Mouse (Mus musculus): Measurements from ENCODE around the gene Prkag1. TPM values are rescaled to one million over a fixed set of nuclear protein-coding genes. Genes with fewer than 3 reads are reported as not detected.

Gene Prkag1
- polyA plus RNA-seq, 1 experiment from 2014 or later, result 85.9 TPM

DNA sequence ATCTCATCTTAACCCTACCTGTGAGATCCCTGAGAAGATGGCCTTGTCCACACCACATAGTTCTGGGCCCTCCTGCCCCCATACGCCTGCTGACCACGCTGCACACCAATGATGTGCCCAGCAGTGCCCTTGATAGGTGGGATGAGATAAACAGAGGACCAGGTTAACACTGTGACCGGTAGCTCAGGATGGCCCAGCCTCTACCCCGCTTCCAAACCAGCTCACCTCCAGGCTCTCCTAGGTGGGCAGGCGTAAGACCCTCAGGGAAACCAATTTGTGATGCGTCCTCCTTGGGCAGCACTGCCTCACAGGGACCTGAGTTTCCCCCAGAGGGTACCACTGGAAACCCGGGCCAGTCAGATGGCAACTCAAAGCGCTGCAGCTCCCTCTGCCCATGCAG is 34.5 kb upstream of the Prkag1 start:
- Histone ChIP-seq H3K4me1 (peaks cover 32% of the 10 kb centered on the region), H3K9ac (no peak overlapping the region), H3K27ac (no peak overlapping the region), H3K9me3 (no peaks in the 10 kb centered on the region), H3K36me3 (peaks cover 58% of the 10 kb centered on the region), H3K27me3 (no peaks in the 10 kb centered on the region), H3K4me3 (no peak overlapping the region), H3K4me2 (replicated peaks) (no peak overlapping the region)
- ATAC-seq (ENCODE audit: insufficient number of reproducible peaks, insufficient read depth, low FRiP score, low TSS enrichment), result no peak
- WGBS, result 95% methylated on average over 8 of the region's 8 CpGs

DNA sequence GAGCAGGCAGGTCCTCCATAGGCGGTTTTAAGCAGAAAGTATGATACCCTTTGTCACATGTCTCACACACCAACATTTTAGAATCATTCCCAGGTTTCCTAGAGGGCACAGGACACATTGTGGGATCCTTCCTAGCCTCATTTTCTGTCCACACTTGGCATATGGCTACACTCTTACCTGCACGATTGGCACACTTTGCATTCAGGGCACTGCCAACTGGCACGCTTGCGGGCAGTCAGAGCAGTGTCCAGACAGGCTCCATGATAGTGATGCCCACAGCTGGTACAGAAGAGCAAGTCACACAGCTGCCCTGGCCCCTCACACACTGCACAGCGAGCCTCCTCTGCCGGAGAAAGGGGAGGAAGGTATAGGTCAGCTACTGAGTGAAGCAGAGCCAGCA is 33.6 kb upstream of the Prkag1 start:
- no peak for ATAC-seq (ENCODE audit: insufficient number of reproducible peaks, insufficient read depth, low FRiP score, low TSS enrichment)
- Histone ChIP-seq H3K36me3 (peaks cover 66% of the 10 kb centered on the region), H3K4me2 (replicated peaks) (no peak overlapping the region), H3K27ac (no peak overlapping the region), H3K4me3 (no peak overlapping the region), H3K4me1 (peaks cover 30% of the 10 kb centered on the region), H3K9me3 (no peaks in the 10 kb centered on the region), H3K9ac (no peak overlapping the region), H3K27me3 (no peaks in the 10 kb centered on the region)
- 87% methylated on average over 6 of the region's 6 CpGs for WGBS

DNA sequence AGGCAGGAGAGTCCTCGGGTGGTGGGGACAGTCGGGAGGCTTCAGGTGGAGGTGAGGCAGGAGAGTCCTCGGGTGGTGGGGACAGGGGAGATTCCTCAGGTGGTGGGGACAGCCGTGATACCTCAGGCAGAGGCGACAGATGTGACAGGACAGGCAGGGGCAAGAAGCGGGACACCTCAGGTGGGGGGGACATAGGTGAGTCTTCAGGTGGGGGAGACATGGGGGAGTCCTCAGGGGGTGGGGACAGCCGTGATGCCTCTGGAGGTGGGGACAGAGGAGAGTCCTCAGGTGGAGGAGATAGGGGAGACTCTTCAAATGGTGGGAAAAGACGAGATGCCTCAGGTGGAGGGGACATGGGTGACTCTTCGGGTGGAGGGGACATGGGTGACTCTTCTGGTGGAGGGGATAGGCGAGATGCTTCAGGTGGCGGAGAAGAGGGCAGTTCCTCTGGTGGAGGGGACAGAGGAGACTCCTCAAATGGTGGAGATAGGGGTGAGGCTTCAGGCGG is 32.2 kb upstream of the Prkag1 start:
- no peak for ATAC-seq (ENCODE audit: insufficient number of reproducible peaks, insufficient read depth, low FRiP score, low TSS enrichment)
- Histone ChIP-seq H3K27ac (no peak overlapping the region), H3K9me3 (no peaks in the 10 kb centered on the region), H3K36me3 (peaks cover 80% of the 10 kb centered on the region), H3K4me2 (replicated peaks) (no peak overlapping the region), H3K27me3 (no peaks in the 10 kb centered on the region), H3K4me3 (no peak overlapping the region), H3K9ac (no peak overlapping the region), H3K4me1 (peaks cover 15% of the 10 kb centered on the region)
- 93% methylated on average over 12 of the region's 12 CpGs for WGBS

DNA sequence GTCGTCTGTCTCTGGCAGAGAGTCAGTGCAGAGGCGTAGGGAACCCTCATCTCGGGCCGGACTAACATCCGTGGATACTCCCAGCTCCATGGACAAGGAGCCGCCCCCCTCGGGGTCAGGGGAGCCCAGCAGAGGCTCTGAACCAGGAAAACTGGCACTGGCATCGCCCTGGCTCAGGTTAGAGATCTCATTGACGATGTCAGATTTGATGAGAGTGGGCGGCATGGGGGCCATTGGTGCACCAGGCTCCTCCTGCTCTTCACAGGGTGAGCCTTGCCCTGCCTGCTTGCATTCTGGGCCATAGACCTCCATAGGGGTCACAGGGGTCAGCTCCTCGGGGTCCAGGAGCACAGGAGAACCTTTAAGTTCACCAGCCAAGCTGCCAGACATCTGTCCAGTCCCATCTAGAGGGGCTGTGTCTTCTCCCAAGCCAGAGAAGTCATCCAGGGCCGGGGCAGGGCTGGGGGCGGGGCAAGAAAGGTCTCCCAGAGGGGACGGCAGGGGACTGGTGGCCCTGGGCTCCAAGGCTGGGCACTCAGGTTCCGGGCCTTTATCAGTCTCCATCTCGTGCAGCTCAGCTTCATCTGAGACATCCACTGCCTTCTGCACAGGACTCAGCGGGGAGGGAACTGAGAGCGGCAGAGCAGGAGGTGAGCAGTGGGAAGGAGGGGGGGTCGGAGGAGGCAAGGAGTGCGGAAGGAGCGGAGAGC is 30.5 kb upstream of the Prkag1 start:
- no peak overlapping the region for H3K27ac ChIP-seq
- no peak for ATAC-seq (ENCODE audit: insufficient number of reproducible peaks, insufficient read depth, low FRiP score, low TSS enrichment)
- no peaks in the 10 kb centered on the region for H3K27me3 ChIP-seq
- no peak overlapping the region for H3K9ac ChIP-seq
- WGBS, result 87% methylated on average over 21 of the region's 21 CpGs
- H3K36me3 ChIP-seq, result peaks cover 96% of the 10 kb centered on the region
- no peak overlapping the region for H3K4me2 ChIP-seq (replicated peaks)
- H3K4me3 ChIP-seq, result no peak overlapping the region
- no peaks in the 10 kb centered on the region for H3K4me1 ChIP-seq
- H3K9me3 ChIP-seq, result no peaks in the 10 kb centered on the region

DNA sequence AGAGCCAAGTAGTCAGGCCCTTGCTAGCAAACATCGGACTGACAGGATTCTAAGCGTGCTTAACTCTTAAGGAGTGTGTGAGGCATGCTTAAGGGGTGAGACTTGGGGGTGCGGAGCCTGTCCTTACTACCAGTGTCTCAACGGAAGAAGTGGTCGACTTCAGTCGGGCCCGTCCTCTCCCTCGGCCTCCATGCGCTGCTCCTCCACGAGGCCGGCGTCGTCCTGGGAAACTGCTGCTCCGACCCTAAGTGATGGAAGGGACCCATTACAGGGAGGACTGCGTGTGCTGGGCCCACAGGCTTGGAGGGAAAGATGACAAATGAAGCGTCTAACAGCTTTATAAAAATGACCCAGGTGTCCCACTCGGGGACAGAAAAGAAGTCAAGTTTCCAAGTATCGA is 29.6 kb upstream of the Prkag1 start:
- Histone ChIP-seq H3K27me3 (no peaks in the 10 kb centered on the region), H3K9ac (no peak overlapping the region), H3K4me1 (no peaks in the 10 kb centered on the region), H3K4me3 (no peak overlapping the region), H3K4me2 (replicated peaks) (no peak overlapping the region), H3K36me3 (peaks cover 99% of the 10 kb centered on the region), H3K9me3 (no peaks in the 10 kb centered on the region), H3K27ac (no peak overlapping the region)
- 95% methylated on average over 18 of the region's 18 CpGs for WGBS
- ATAC-seq (ENCODE audit: insufficient number of reproducible peaks, insufficient read depth, low FRiP score, low TSS enrichment), result no peak

DNA sequence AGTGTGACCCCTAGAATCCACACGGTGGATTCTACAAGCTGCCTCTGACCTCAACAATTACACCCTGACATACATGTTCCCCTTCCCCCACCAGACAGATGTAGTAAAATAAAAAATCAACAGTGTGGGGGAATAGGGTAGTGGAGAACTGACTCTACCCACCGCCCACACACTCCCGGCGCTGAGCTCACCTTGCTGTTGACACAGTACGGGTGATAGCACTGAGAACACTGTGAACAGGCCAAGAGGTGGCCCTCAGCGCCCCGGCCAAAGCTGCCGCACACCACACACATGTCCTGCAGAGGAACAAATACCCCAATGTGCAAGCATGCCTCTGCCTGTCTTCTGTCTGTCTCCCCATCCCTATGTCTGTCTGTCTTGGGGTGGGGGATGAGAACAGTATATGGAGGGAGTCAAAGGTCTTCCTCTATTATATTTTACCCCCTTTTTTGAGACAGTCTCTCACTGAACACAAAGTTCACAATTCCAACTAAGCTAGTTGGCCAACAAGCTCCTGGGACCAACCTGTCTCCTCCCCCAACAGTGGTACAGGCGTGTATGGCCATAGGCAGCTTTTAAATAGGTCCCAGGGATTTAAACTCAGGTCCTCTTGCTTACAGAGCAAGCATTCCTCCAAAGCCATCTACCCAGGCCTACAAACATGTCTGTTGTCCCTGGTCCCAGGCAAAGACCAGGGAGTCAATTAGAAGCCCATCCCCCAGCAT is 28.2 kb upstream of the Prkag1 start:
- Histone ChIP-seq H3K4me2 (replicated peaks) (no peak overlapping the region), H3K9ac (no peak overlapping the region), H3K4me3 (no peak overlapping the region), H3K36me3 (peaks cover 99% of the 10 kb centered on the region), H3K9me3 (no peaks in the 10 kb centered on the region), H3K27ac (no peak overlapping the region), H3K27me3 (no peaks in the 10 kb centered on the region), H3K4me1 (no peaks in the 10 kb centered on the region)
- no peak for ATAC-seq (ENCODE audit: insufficient number of reproducible peaks, insufficient read depth, low FRiP score, low TSS enrichment)
- 85% methylated on average over 9 of the region's 9 CpGs for WGBS

DNA sequence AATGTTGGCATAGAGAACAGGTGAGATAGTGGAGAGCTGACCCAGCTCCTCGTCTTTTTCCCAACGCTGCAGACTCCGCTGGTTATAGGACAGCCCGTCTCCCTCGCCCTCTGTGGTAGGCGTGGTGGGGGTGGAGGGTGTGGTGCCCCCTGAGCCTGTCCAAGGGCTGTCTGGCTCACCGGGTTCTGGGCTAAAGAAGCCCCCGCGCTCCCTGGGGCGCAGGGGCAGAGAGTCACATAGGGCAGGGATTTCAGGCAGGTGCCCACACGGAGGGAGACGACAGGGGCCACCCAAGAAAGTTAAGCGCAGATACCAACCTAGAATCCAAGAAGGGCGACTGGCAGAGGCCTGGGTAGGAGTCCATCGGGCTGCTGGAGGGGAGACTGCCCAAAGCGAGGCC is 22.9 kb upstream of the Prkag1 start:
- Histone ChIP-seq H3K9ac (no peak overlapping the region), H3K36me3 (peaks cover 99% of the 10 kb centered on the region), H3K9me3 (no peaks in the 10 kb centered on the region), H3K27ac (no peak overlapping the region), H3K4me1 (no peaks in the 10 kb centered on the region), H3K4me3 (no peak overlapping the region), H3K4me2 (replicated peaks) (no peak overlapping the region), H3K27me3 (no peaks in the 10 kb centered on the region)
- 96% methylated on average over 16 of the region's 16 CpGs for WGBS
- no peak for ATAC-seq (ENCODE audit: insufficient number of reproducible peaks, insufficient read depth, low FRiP score, low TSS enrichment)

DNA sequence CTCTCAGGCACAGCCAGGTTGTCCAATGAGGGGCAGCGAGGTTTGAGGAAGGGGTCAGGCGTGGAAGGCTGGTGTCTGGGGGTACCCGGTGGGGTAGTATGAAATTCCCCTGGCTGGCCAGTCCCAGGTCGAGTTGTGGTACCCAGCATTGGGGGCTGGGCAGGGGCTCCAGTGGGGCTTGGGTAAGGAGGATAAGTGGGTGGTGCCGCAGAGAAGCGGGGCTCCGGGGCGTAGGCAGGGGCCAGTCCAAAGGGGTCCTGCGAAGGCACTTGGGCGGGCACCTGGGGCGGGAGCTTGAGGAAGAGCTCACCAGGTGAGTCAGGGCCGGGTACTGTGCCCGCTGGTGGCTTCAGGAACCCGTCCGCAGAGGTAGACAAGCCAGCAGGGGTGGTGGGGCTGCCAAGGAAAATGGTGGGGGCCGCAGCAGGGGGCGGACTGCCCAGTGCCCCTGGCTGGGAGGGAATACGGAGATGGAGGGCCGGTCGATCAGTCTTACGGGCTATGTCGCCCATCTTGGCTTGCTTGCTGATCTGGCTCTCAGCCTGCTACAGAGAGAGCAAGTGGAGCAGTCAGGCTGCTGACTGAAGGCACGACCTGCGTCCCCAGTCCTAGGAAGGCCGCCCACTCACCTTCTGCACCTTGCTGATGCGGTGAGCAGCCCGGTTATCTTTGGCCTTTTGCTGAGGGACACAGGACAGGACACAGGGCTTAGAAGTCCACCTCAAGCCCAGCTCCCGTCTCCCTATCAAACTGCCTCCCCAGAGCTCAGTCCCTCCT is 22.0 kb upstream of the Prkag1 start:
- Histone ChIP-seq H3K4me2 (replicated peaks) (no peak overlapping the region), H3K9ac (no peak overlapping the region), H3K36me3 (peaks cover 100% of the 10 kb centered on the region), H3K9me3 (no peaks in the 10 kb centered on the region), H3K4me1 (no peaks in the 10 kb centered on the region), H3K27ac (no peak overlapping the region), H3K4me3 (no peak overlapping the region), H3K27me3 (no peaks in the 10 kb centered on the region)
- WGBS, result 92% methylated on average over 28 of the region's 28 CpGs
- ATAC-seq (ENCODE audit: insufficient number of reproducible peaks, insufficient read depth, low FRiP score, low TSS enrichment), result no peak

DNA sequence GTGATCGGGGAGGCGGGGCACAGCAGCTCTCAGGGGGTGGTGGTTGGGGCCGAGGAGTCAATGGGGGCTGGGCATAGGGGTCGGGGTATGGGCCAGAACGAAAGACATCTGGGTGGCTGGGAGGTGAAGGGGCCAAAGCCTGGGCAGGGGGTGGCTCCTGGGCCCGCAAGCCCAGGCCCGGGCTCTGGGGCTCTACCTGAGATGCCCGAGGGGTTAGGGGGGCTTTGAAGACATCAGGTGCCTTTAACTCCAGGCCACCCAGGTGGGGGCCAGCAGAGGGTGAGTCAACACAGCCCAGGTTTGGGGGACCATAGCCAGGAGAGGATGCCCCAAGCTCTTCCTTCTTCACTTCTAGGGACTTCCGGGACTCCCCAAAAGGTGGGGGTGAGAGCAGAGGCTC is 21.4 kb upstream of the Prkag1 start:
- ATAC-seq (ENCODE audit: insufficient number of reproducible peaks, insufficient read depth, low FRiP score, low TSS enrichment), result no peak
- no peak overlapping the region for H3K4me3 ChIP-seq
- no peaks in the 10 kb centered on the region for H3K27me3 ChIP-seq
- no peak overlapping the region for H3K27ac ChIP-seq
- H3K9me3 ChIP-seq, result no peaks in the 10 kb centered on the region
- 81% methylated on average over 9 of the region's 9 CpGs for WGBS
- H3K4me2 ChIP-seq (replicated peaks), result no peak overlapping the region
- H3K9ac ChIP-seq, result no peak overlapping the region
- peaks cover 100% of the 10 kb centered on the region for H3K36me3 ChIP-seq
- no peaks in the 10 kb centered on the region for H3K4me1 ChIP-seq

DNA sequence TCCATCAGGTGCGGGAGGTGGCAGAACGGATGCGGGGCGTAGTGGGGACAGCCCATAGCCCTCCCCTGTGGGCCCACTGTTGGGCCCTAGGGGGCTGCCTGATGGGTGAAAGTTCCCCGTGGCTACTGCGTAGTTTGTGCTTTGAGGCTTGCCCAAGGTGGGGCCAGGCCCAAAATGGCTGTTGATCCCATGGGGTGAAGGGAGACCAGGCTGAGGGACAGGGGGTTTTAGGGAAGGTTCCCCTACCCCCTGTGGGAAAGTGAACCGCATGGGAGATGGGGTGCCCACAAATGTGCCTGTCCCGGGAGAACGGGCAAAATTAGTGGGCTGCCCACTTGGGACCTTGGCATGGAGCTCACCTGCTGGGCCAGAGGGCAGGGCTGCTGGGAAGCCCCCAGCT is 20.8 kb upstream of the Prkag1 start:
- no peaks in the 10 kb centered on the region for H3K4me1 ChIP-seq
- no peak overlapping the region for H3K4me3 ChIP-seq
- H3K4me2 ChIP-seq (replicated peaks), result no peak overlapping the region
- WGBS, result 93% methylated on average over 9 of the region's 9 CpGs
- H3K9ac ChIP-seq, result no peak overlapping the region; the same call in 1 of the 2 replicates
- no peak overlapping the region for H3K27ac ChIP-seq
- H3K9me3 ChIP-seq, result no peaks in the 10 kb centered on the region
- peaks cover 100% of the 10 kb centered on the region for H3K36me3 ChIP-seq
- no peaks in the 10 kb centered on the region for H3K27me3 ChIP-seq
- no peak for ATAC-seq (ENCODE audit: insufficient number of reproducible peaks, insufficient read depth, low FRiP score, low TSS enrichment)

DNA sequence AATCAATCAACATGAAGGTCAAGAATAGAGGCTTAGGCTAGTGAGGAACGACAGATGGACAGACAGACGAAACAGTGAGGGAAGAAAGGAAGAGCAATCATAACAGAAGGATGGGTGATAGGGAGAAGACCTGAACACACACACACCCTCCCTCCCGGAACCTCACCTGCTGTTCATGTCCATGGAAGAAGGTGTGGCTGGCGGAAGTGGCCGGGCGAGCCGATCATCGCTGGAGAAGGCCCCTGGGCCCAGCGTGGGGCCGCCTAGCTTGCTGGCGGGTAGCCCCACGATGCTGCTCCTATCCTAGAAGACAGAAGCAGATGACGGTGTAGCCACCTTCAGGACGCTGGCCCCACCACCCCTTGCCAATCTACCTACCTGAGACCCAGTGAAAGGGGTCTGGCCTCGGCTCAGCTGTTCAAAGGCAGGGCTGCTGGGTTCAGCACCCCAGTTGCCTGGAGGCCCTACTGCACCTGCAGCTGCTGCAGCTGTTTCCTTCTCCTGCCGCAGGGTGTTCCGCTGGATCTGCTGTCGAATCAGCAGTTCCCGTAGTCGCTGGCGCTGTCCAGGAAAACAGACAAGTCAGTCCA is 20.0 kb upstream of the Prkag1 start:
- H3K36me3 ChIP-seq, result peaks cover 100% of the 10 kb centered on the region
- no peak for ATAC-seq (ENCODE audit: insufficient number of reproducible peaks, insufficient read depth, low FRiP score, low TSS enrichment)
- WGBS, result 96% methylated on average over 21 of the region's 21 CpGs
- no peaks in the 10 kb centered on the region for H3K4me1 ChIP-seq
- H3K27me3 ChIP-seq, result no peaks in the 10 kb centered on the region
- H3K4me3 ChIP-seq, result no peak overlapping the region
- H3K27ac ChIP-seq, result no peak overlapping the region
- H3K4me2 ChIP-seq (replicated peaks), result no peak overlapping the region
- H3K9me3 ChIP-seq, result no peaks in the 10 kb centered on the region
- H3K9ac ChIP-seq, result no peak overlapping the region
